Comparison of ENCODE assay signal across 25 mouse cellular contexts in the genomic region with DNA sequence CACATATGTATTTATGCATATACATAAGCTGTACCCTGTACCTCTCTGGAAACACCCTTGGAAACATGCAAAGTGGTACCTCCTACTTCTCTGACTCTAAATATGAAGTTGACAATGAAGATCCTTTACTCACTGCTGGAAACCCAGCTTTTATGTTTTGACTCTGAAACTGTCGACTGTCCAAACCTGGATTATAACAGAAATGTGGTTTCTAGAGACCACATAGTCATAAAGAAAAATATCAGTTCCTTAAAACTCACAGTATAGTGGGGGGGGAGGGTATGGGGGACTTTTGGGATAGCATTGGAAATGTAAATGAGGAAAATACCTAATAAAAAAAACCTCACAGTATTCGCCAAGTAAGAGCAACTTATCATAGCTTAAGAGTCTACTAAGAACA.
DNase-seq lines count a peak whose midpoint lies in the region; ATAC-seq and TF ChIP-seq lines count a peak whose summit lies in the region.
"Had no signal": no experiment of that assay in that cellular context is flagged by ENCODE, and none has a peak within 500 bp of the region (broad histone marks: within the 10 kb centered on the region; RNA-seq: fewer than 3 reads in every experiment).

No protein-coding gene starts in this region.

- H3K9me3 ChIP-seq in intestine, postnatal 0 days (ENCODE audit: control insufficient read depth), result no peaks in the 10 kb centered on the region
- H3K9me3 ChIP-seq: embryonic facial prominence, embryonic 10.5 days; embryonic facial prominence, embryonic 12.5 days; forebrain, embryonic 10.5 days; forebrain, embryonic 12.5 days; G1E had no signal

- H3K27me3 ChIP-seq in intestine, postnatal 0 days (replicated peaks; ENCODE audit: control insufficient read depth, insufficient read depth, low read length), result no peaks in the 10 kb centered on the region
- H3K27me3 ChIP-seq: embryonic facial prominence, embryonic 12.5 days; Patski had no signal

- ATAC-seq in common myeloid progenitor, adult 5-6 weeks (replicated peaks; ENCODE audit: low read depth, poor library complexity, severe bottlenecking), result 0 out of 2 replicates have a peak, but pooled peaks have one; percentile 60
- peak; percentile 68; the same call in 1 of the 2 replicates for ATAC-seq in granulocyte monocyte progenitor cell, adult 5-6 weeks (replicated peaks; ENCODE audit: poor library complexity, severe bottlenecking)
- ATAC-seq in megakaryocyte progenitor cell, adult 5-6 weeks (replicated peaks; ENCODE audit: poor library complexity), result peak; percentile 39
- ATAC-seq in intestine, postnatal 0 days, result no peak
- ATAC-seq: activated CD4-positive, CD25-positive, alpha-beta regulatory T cell, adult 4 months; forebrain, embryonic 14.5 days; forebrain, embryonic 16.5 days; Patski had no signal

- H3K27ac ChIP-seq in intestine, postnatal 0 days (ENCODE audit: low read depth, low read length), result no peak overlapping the region
- H3K27ac ChIP-seq: embryonic facial prominence, embryonic 10.5 days; embryonic facial prominence, embryonic 12.5 days; forebrain, embryonic 10.5 days; forebrain, embryonic 12.5 days had no signal

- no peak overlapping the region for H3K4me2 ChIP-seq in intestine, postnatal 0 days (replicated peaks; ENCODE audit: low read depth)
- H3K4me2 ChIP-seq: embryonic facial prominence, embryonic 12.5 days; forebrain, embryonic 12.5 days had no signal

- peak; percentile 17 for DNase-seq in A20 (ENCODE audit: low read depth, low spot score)
- no peak for DNase-seq in lung, postnatal 25 days (ENCODE audit: low spot score)
- no peak for DNase-seq in cerebellum, adult 11-12 months
- DNase-seq: adrenal gland, adult 2 months; adrenal gland, postnatal 14 days; adrenal gland, postnatal 36 days; cerebellum, adult 18-20 months; cerebellum, adult 8-10 months; cerebellum, adult 9-11 months; cerebellum, postnatal 14 days; cerebellum, postnatal 36 days had no signal

- H3K4me1 ChIP-seq in intestine, postnatal 0 days (replicated peaks; ENCODE audit: control insufficient read depth, insufficient read depth, low read length), result no peaks in the 10 kb centered on the region
- H3K4me1 ChIP-seq: embryonic facial prominence, embryonic 10.5 days; embryonic facial prominence, embryonic 12.5 days; forebrain, embryonic 10.5 days; forebrain, embryonic 12.5 days had no signal

- 67% methylated on average over 2 of the region's 2 CpGs for WGBS in intestine, postnatal 0 days

- H3K4me3 ChIP-seq in intestine, postnatal 0 days (ENCODE audit: low read depth, low read length), result no peak overlapping the region
- H3K4me3 ChIP-seq: embryonic facial prominence, embryonic 10.5 days; embryonic facial prominence, embryonic 12.5 days; erythroblast, embryonic 14.5 days; forebrain, embryonic 10.5 days; forebrain, embryonic 12.5 days had no signal

- H3K9ac ChIP-seq in intestine, postnatal 0 days (ENCODE audit: low read depth, low read length), result no peak overlapping the region
- H3K9ac ChIP-seq: embryonic facial prominence, embryonic 12.5 days; forebrain, embryonic 12.5 days had no signal

- H3K36me3 ChIP-seq in intestine, postnatal 0 days (ENCODE audit: control insufficient read depth, insufficient read depth), result no peaks in the 10 kb centered on the region
- H3K36me3 ChIP-seq: embryonic facial prominence, embryonic 10.5 days; embryonic facial prominence, embryonic 12.5 days; forebrain, embryonic 10.5 days; forebrain, embryonic 12.5 days; G1E had no signal

- no peak for TF ChIP-seq CTCF in intestine, postnatal 0 days (IDR thresholded peaks at IDR 0.05; ENCODE audit: low read depth)
